24 mouse cellular contexts compared by ENCODE assay signal in genomic region chr11:26802249-26802941, GRCm38 (mm10).
DNase-seq lines count a peak whose midpoint lies in the region; ATAC-seq lines count a peak whose summit lies in the region.
"Had no signal": no experiment of that assay in that cellular context is flagged by ENCODE, and none has a peak within 500 bp of the region (broad histone marks: within the 10 kb centered on the region; RNA-seq: fewer than 3 reads in every experiment).

No protein-coding gene starts in this region.

- 65% methylated on average over 2 of the region's 2 CpGs for WGBS in forebrain, embryonic 16.5 days
- 81% methylated on average over 2 of the region's 2 CpGs for WGBS in forebrain, embryonic 13.5 days
- WGBS in intestine, embryonic 14.5 days: 65% methylated on average over 2 of the region's 2 CpGs
- 55% methylated on average over 2 of the region's 2 CpGs for WGBS in intestine, embryonic 16.5 days

- H3K27ac ChIP-seq in forebrain, embryonic 16.5 days (ENCODE audit: low read length): peak overlapping the region; percentile 69
- H3K27ac ChIP-seq in forebrain, embryonic 13.5 days: no peak overlapping the region
- H3K27ac ChIP-seq in intestine, embryonic 14.5 days (ENCODE audit: low read depth): no peak overlapping the region
- H3K27ac ChIP-seq in intestine, embryonic 16.5 days (ENCODE audit: low read length): no peak overlapping the region
- H3K27ac ChIP-seq: embryonic facial prominence, embryonic 12.5 days; embryonic facial prominence, embryonic 15.5 days; heart, adult 2 months; heart, embryonic 10.5 days; heart, embryonic 13.5 days; hindbrain, embryonic 12.5 days; hindbrain, embryonic 15.5 days had no signal

- no peaks in the 10 kb centered on the region for H3K27me3 ChIP-seq in forebrain, embryonic 16.5 days (replicated peaks; ENCODE audit: control insufficient read depth, insufficient read depth, low read length)
- H3K27me3 ChIP-seq in forebrain, embryonic 13.5 days: no peaks in the 10 kb centered on the region
- H3K27me3 ChIP-seq in intestine, embryonic 14.5 days (replicated peaks; ENCODE audit: control insufficient read depth, insufficient read depth, low read length): no peaks in the 10 kb centered on the region
- no peaks in the 10 kb centered on the region for H3K27me3 ChIP-seq in intestine, embryonic 16.5 days (replicated peaks; ENCODE audit: control insufficient read depth, insufficient read depth, low read length)
- H3K27me3 ChIP-seq: embryonic facial prominence, embryonic 12.5 days; embryonic facial prominence, embryonic 15.5 days; heart, embryonic 13.5 days; hindbrain, embryonic 12.5 days; hindbrain, embryonic 15.5 days had no signal

- ATAC-seq in forebrain, embryonic 16.5 days: peak; percentile 73
- ATAC-seq in forebrain, embryonic 13.5 days: no peak; the same call in 1 of the 2 replicates
- ATAC-seq in intestine, embryonic 14.5 days (replicated peaks; ENCODE audit: low FRiP score, low TSS enrichment, low read depth): peak; percentile 73
- peak; percentile 97 for ATAC-seq in intestine, embryonic 16.5 days
- ATAC-seq: CD4-positive, CD25-positive, alpha-beta regulatory T cell, adult 4 months had no signal

- H3K4me3 ChIP-seq in forebrain, embryonic 16.5 days (replicated peaks; ENCODE audit: low read length): no peak overlapping the region
- no peak overlapping the region for H3K4me3 ChIP-seq in forebrain, embryonic 13.5 days
- H3K4me3 ChIP-seq in intestine, embryonic 14.5 days (ENCODE audit: low read depth, low read length): no peak overlapping the region
- H3K4me3 ChIP-seq in intestine, embryonic 16.5 days (ENCODE audit: low read length): no peak overlapping the region
- H3K4me3 ChIP-seq: embryonic facial prominence, embryonic 12.5 days; embryonic facial prominence, embryonic 15.5 days; heart, adult 2 months; heart, embryonic 10.5 days; heart, embryonic 13.5 days; hindbrain, embryonic 12.5 days; hindbrain, embryonic 15.5 days had no signal

- H3K4me2 ChIP-seq in forebrain, embryonic 16.5 days (ENCODE audit: low read length): no peak overlapping the region
- no peak overlapping the region for H3K4me2 ChIP-seq in forebrain, embryonic 13.5 days
- no peak overlapping the region for H3K4me2 ChIP-seq in intestine, embryonic 14.5 days (ENCODE audit: low read length)
- H3K4me2 ChIP-seq in intestine, embryonic 16.5 days (ENCODE audit: low read depth, low read length): no peak overlapping the region
- H3K4me2 ChIP-seq: embryonic facial prominence, embryonic 12.5 days; embryonic facial prominence, embryonic 15.5 days; heart, embryonic 13.5 days; hindbrain, embryonic 12.5 days; hindbrain, embryonic 15.5 days had no signal

- no peak overlapping the region for H3K9ac ChIP-seq in forebrain, embryonic 16.5 days (replicated peaks; ENCODE audit: low read depth, low read length)
- H3K9ac ChIP-seq in forebrain, embryonic 13.5 days: no peak overlapping the region
- H3K9ac ChIP-seq in intestine, embryonic 14.5 days (ENCODE audit: low read length): no peak overlapping the region
- no peak overlapping the region for H3K9ac ChIP-seq in intestine, embryonic 16.5 days (ENCODE audit: low read depth, low read length)
- H3K9ac ChIP-seq: embryonic facial prominence, embryonic 12.5 days; embryonic facial prominence, embryonic 15.5 days; heart, embryonic 13.5 days; hindbrain, embryonic 12.5 days; hindbrain, embryonic 15.5 days had no signal

- peaks cover 15% of the 10 kb centered on the region for H3K4me1 ChIP-seq in forebrain, embryonic 16.5 days (replicated peaks; ENCODE audit: control insufficient read depth, insufficient read depth, low read length)
- H3K4me1 ChIP-seq in forebrain, embryonic 13.5 days: peaks cover 18% of the 10 kb centered on the region
- H3K4me1 ChIP-seq in intestine, embryonic 14.5 days (replicated peaks; ENCODE audit: control insufficient read depth, insufficient read depth, low read length): no peaks in the 10 kb centered on the region
- H3K4me1 ChIP-seq in intestine, embryonic 16.5 days (ENCODE audit: control insufficient read depth, insufficient read depth, low read length): no peaks in the 10 kb centered on the region; the same call in 1 of the 2 replicates
- H3K4me1 ChIP-seq: embryonic facial prominence, embryonic 12.5 days; embryonic facial prominence, embryonic 15.5 days; heart, embryonic 10.5 days had no signal

- DNase-seq in intestine, embryonic 14.5 days (ENCODE audit: low spot score): no peak
- no peak for DNase-seq in spleen, postnatal 4 days (ENCODE audit: low spot score in 2 of 2)
- DNase-seq in kidney, adult 18-20 months: no peak
- DNase-seq: adrenal gland, adult 2 months; adrenal gland, postnatal 14 days; cerebellum, adult 18-20 months; cerebellum, adult 9-10 months; cerebellum, postnatal 14 days; gastrocnemius, postnatal 10 days; gastrocnemius, postnatal 36 days; heart, adult 2 months; heart, postnatal 14 days; kidney, adult 11 months; kidney, adult 9 months had no signal

- no peaks in the 10 kb centered on the region for H3K36me3 ChIP-seq in forebrain, embryonic 16.5 days (ENCODE audit: control insufficient read depth, insufficient read depth)
- H3K36me3 ChIP-seq in forebrain, embryonic 13.5 days (ENCODE audit: poor library complexity, severe bottlenecking): no peaks in the 10 kb centered on the region
- H3K36me3 ChIP-seq in intestine, embryonic 14.5 days (ENCODE audit: control insufficient read depth, insufficient read depth, low read length): no peaks in the 10 kb centered on the region
- no peaks in the 10 kb centered on the region for H3K36me3 ChIP-seq in intestine, embryonic 16.5 days (ENCODE audit: control insufficient read depth, insufficient read depth, low read length)
- H3K36me3 ChIP-seq: embryonic facial prominence, embryonic 12.5 days; embryonic facial prominence, embryonic 15.5 days; heart, embryonic 10.5 days; heart, embryonic 13.5 days; hindbrain, embryonic 12.5 days; hindbrain, embryonic 15.5 days had no signal

- no peaks in the 10 kb centered on the region for H3K9me3 ChIP-seq in forebrain, embryonic 16.5 days (ENCODE audit: control insufficient read depth, low read length)
- H3K9me3 ChIP-seq in forebrain, embryonic 13.5 days (replicated peaks): no peaks in the 10 kb centered on the region
- no peaks in the 10 kb centered on the region for H3K9me3 ChIP-seq in intestine, embryonic 14.5 days (ENCODE audit: control insufficient read depth, low read length)
- H3K9me3 ChIP-seq in intestine, embryonic 16.5 days (ENCODE audit: control insufficient read depth, low read length): no peaks in the 10 kb centered on the region
- H3K9me3 ChIP-seq: embryonic facial prominence, embryonic 12.5 days; embryonic facial prominence, embryonic 15.5 days; heart, embryonic 10.5 days; heart, embryonic 13.5 days; hindbrain, embryonic 12.5 days; hindbrain, embryonic 15.5 days had no signal
